Mouse (Mus musculus) hematopoietic stem cell, adult 5-6 weeks (primary cell): ENCODE results near the gene Tmbim6. TPM values are rescaled to one million over a fixed set of nuclear protein-coding genes. Genes with fewer than 3 reads are reported as not detected.
"Not testable (repeated sequence)": the region's sequence is repeated elsewhere in the genome, so short reads cannot be mapped to it uniquely, and the experiment has no call there.

Experiments used
- ATAC-seq, 2 experiments: fragments of 125-278 bp in 1 of 2; replicated peaks in 1 of 2; 2 replicates each; pipeline ENCODE4 v1.8.0; 2016 to 2017; ENCODE audit warnings: inconsistent platforms in 2 of 2, mild to moderate bottlenecking in 2 of 2, moderate number of reproducible peaks in 2 of 2, low read depth in 1 of 2, moderate TSS enrichment in 1 of 2; ENCODE audit not compliant: low FRiP score in 2 of 2, poor library complexity in 2 of 2, severe bottlenecking in 2 of 2, insufficient read depth in 1 of 2, low TSS enrichment in 1 of 2
- total RNA-seq: library from RNA; stranded (forward); fragments of 172-1452, 232-1000 nt; gene quantifications from 2 replicates; pipeline ENCODE4 v1.2.3, GENCODE M21; 2017

Gene Tmbim6
- total RNA-seq, 1 experiment from 2014 or later, result 120 TPM

- ATAC-seq, result no peak
These were observed 40.5 kb downstream of the Tmbim6 start for GRCm38 (mm10) chr15:99433081-99433718.

- no peak for ATAC-seq
These were observed 41.2 kb downstream of the Tmbim6 start for GRCm38 (mm10) chr15:99433913-99434312.

- ATAC-seq, result no peak
These were observed 46.5 kb downstream of the Tmbim6 start for GRCm38 (mm10) chr15:99438966-99439698.

- no peak for ATAC-seq
These were observed 47.6 kb downstream of the Tmbim6 start for GRCm38 (mm10) chr15:99440112-99440815.

GRCm38 (mm10) chr15:99440816-99441457, 48.3 kb downstream of the Tmbim6 start:
- no peak for ATAC-seq

GRCm38 (mm10) chr15:99442358-99442757, 49.7 kb downstream of the Tmbim6 start:
- ATAC-seq, result no peak

GRCm38 (mm10) chr15:99445567-99445966, 52.9 kb downstream of the Tmbim6 start:
- no peak for ATAC-seq

- not testable (repeated sequence) for ATAC-seq
These were observed 53.5 kb downstream of the Tmbim6 start for GRCm38 (mm10) chr15:99446136-99446535.

GRCm38 (mm10) chr15:99449131-99449750, 56.6 kb downstream of the Tmbim6 start:
- peak; percentile 81 for ATAC-seq

- ATAC-seq, result no peak
These were observed 57.1 kb downstream of the Tmbim6 start for GRCm38 (mm10) chr15:99449751-99450280.

- ATAC-seq, result no peak
These were observed 60.6 kb downstream of the Tmbim6 start for GRCm38 (mm10) chr15:99453153-99453900.

GRCm38 (mm10) chr15:99454585-99455279, 62.0 kb downstream of the Tmbim6 start:
- no peak for ATAC-seq

- ATAC-seq, result no peak
These were observed 62.7 kb downstream of the Tmbim6 start for GRCm38 (mm10) chr15:99455415-99455814.

- 0 out of 4 replicates have a peak, but pooled peaks of 1 of the 2 experiments have one; percentile 26 for ATAC-seq
These were observed 63.8 kb downstream of the Tmbim6 start for GRCm38 (mm10) chr15:99456338-99456962.

- ATAC-seq, result peak in 1 of 2 experiments; percentile 16; a peak in 1 of 4 replicates
These were observed 64.4 kb downstream of the Tmbim6 start for GRCm38 (mm10) chr15:99456963-99457605.
